Mouse (Mus musculus) CH12.LX (cell line): ENCODE measurements around the gene Fam219a. TPM values are rescaled to one million over a fixed set of nuclear protein-coding genes. Genes with fewer than 3 reads are reported as not detected.

Source experiments
- DNase-seq: peaks from one replicate; pipeline ENCODE4 v3.0.0-alpha.2; 2013; ENCODE audit errors: extremely low read depth
- H3K27ac ChIP-seq: 2 replicates; pipeline ENCODE4 v1.5.1; 2012; ENCODE audit warnings: low read depth, mild to moderate bottlenecking, control low read depth, moderate library complexity; ENCODE audit not compliant: insufficient read depth
- H3K27me3 ChIP-seq: replicated peaks from 2 replicates; pipeline ENCODE3; 2012; ENCODE audit warnings: inconsistent platforms
- H3K36me3 ChIP-seq, 2 experiments: replicated peaks in 1 of 2; 2 replicates each; pipeline versions ENCODE3 to v1.6.1; 2012; ENCODE audit warnings: inconsistent platforms in 1 of 2, low read length in 1 of 2, mild to moderate bottlenecking in 1 of 2, mixed read lengths in 1 of 2, moderate library complexity in 1 of 2; ENCODE audit not compliant: control insufficient read depth in 1 of 2, insufficient read depth in 1 of 2
- H3K4me1 ChIP-seq, 2 experiments: 2 replicates each; pipeline ENCODE4 v1.6.1; 2012; ENCODE audit warnings: inconsistent platforms in 1 of 2, moderate library complexity in 1 of 2; ENCODE audit not compliant: insufficient read depth in 2 of 2, control insufficient read depth in 1 of 2
- H3K4me2 ChIP-seq: 2 replicates; pipeline ENCODE4 v1.6.1; 2012; ENCODE audit warnings: low read depth, mild to moderate bottlenecking, control low read depth; ENCODE audit not compliant: poor library complexity, insufficient read depth, severe bottlenecking
- H3K4me3 ChIP-seq, 3 experiments: fragments of 150-350 bp in 1 of 3; sonication (generic) in 1 of 3; replicated peaks in 1 of 3; 2 replicates each; pipeline versions ENCODE3 to v1.5.1; 2011 to 2012; ENCODE audit warnings: low read depth in 2 of 3, low read length in 2 of 3, mild to moderate bottlenecking in 2 of 3, moderate library complexity in 2 of 3, control low read depth in 1 of 3, improper control_type of control experiment in 1 of 3, inconsistent platforms in 1 of 3, mixed read lengths in 1 of 3; ENCODE audit not compliant: poor library complexity in 1 of 3
- H3K79me2 ChIP-seq: replicated peaks from 2 replicates; pipeline ENCODE4 v1.6.1; 2012; ENCODE audit warnings: mild to moderate bottlenecking, moderate library complexity; ENCODE audit not compliant: control insufficient read depth, poor library complexity, insufficient read depth, severe bottlenecking; ENCODE audit errors: extremely low read depth
- H3K9ac ChIP-seq: 2 replicates; pipeline ENCODE4 v1.6.1; 2012; ENCODE audit warnings: low read depth, mild to moderate bottlenecking, control low read depth, moderate library complexity; ENCODE audit not compliant: insufficient read depth
- H3K9me3 ChIP-seq: replicated peaks from 2 replicates; pipeline ENCODE3; 2012; ENCODE audit warnings: low read length, inconsistent platforms, mixed read lengths
- CTCF ChIP-seq, 2 experiments: IDR thresholded peaks in 1 of 2; conservative IDR thresholded peaks in 1 of 2; 2 replicates each; pipeline ENCODE4 v1.5.1; 2011 to 2012; ENCODE audit warnings: low read depth in 2 of 2, low read length in 2 of 2, improper control_type of control experiment in 1 of 2, inconsistent platforms in 1 of 2, mild to moderate bottlenecking in 1 of 2, moderate library complexity in 1 of 2
- JUND ChIP-seq: conservative IDR thresholded peaks from 2 replicates; pipeline ENCODE4 v1.6.1; 2011; ENCODE audit warnings: low read depth, low read length, improper control_type of control experiment
- MAZ ChIP-seq: IDR thresholded peaks from 2 replicates; pipeline ENCODE4 v1.6.1; 2012; ENCODE audit warnings: low read depth, mild to moderate bottlenecking, inconsistent platforms, low read length, improper control_type of control experiment, moderate library complexity
- MXI1 ChIP-seq: IDR thresholded peaks from 2 replicates; pipeline ENCODE4 v1.6.1; 2011; ENCODE audit warnings: mild to moderate bottlenecking, low read depth, low read length, improper control_type of control experiment
- MYC ChIP-seq: IDR thresholded peaks from 2 replicates; pipeline ENCODE4 v1.6.1; 2011; ENCODE audit warnings: low read depth, mild to moderate bottlenecking, improper control_type of control experiment, low read length
- NRF1 ChIP-seq: IDR thresholded peaks from 2 replicates; pipeline ENCODE4 v1.6.1; 2014; ENCODE audit warnings: low read depth, mild to moderate bottlenecking, inconsistent platforms, low read length, improper control_type of control experiment, moderate library complexity
- SMC3 ChIP-seq: IDR thresholded peaks from 2 replicates; pipeline ENCODE4 v1.6.1; 2011; ENCODE audit warnings: low read depth, low read length, improper control_type of control experiment
- UBTF ChIP-seq: IDR thresholded peaks from 2 replicates; pipeline ENCODE4 v1.6.1; 2012; ENCODE audit warnings: low read depth, mild to moderate bottlenecking, inconsistent platforms, low read length, improper control_type of control experiment, moderate library complexity
- USF2 ChIP-seq: conservative IDR thresholded peaks from 2 replicates; pipeline ENCODE4 v1.6.1; 2011; ENCODE audit warnings: low read depth, low read length, improper control_type of control experiment
- ZMIZ1 ChIP-seq: IDR thresholded peaks from 2 replicates; pipeline ENCODE4 v1.6.1; 2012; ENCODE audit warnings: low read depth, mild to moderate bottlenecking, inconsistent platforms, low read length, improper control_type of control experiment
- ZNF384 ChIP-seq: IDR thresholded peaks from 2 replicates; pipeline ENCODE4 v1.6.1; 2012; ENCODE audit warnings: low read depth, low read length, improper control_type of control experiment, inconsistent platforms
- dilution Hi-C: fragments of 300-500 bp; cut with MboI; formaldehyde crosslinking; loops from 2 replicates; pipeline ENCODE4 v1.14.3; 2020; ENCODE audit warnings: low sequenced_read_pairs; ENCODE audit not compliant: extremely low pct_unique_long_range_greater_than_20kb, extremely low pct_ligation_motif_present
- in situ Hi-C: fragments of 300-500 bp; cut with MboI; formaldehyde crosslinking; loops from 3 replicates; pipeline ENCODE4 v1.14.3; 2019; ENCODE audit warnings: low sequenced_read_pairs, low pct_ligation_motif_present, low pct_unique_long_range_greater_than_20kb, mixed read lengths
- polyA plus RNA-seq: library from polyadenylated mRNA; unstranded; fragments of >175 nt; gene quantifications from 2 replicates; pipeline ENCODE4 v1.2.1, GENCODE M21; 2012; ENCODE audit warnings: low read depth; ENCODE audit not compliant: insufficient read length
- total RNA-seq, 2 experiments: library from RNA; depleted of rRNA; stranded (reverse); fragments of 300-350 nt in 1 of 2; fragments of >200 nt in 1 of 2; gene quantifications; 2 replicates each; pipeline ENCODE4 v1.2.3; 2012 to 2014

Fam219a gene
- total and polyA plus RNA-seq, 3 experiments: 0.20 to 1.5 (median 1.2) TPM

DNA sequence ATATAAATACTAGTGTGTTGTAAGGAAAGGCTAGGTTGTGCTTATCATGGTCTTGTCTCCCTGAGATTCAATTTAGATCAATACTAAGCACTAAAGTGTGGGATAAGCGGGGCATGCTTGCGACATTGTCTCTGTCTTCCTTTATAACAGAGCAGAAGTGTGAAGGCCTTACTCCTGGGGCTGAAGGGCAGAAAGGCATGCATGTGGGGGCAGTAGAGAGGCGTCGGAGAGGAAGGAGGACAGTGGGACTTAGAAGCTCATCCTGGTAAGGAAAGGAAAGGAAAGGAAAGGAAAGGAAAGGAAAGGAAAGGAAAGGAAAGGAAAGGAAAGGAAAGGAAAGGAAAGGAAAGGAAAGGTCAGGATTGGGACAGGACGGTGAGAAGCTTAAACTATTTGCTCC lies 2.2 kb upstream of the Fam219a start:
- no peaks in the 10 kb centered on the region for H3K36me3 ChIP-seq
- in situ Hi-C loops (no loop called here), dilution Hi-C loops (no loop called here)

GRCm38 (mm10) chr4:41568682-41569410 lies 492 bp downstream of the Fam219a start:
- peak; percentile 84; the same call in 1 of the 2 replicates for TF ChIP-seq UBTF
- no peak for TF ChIP-seq ZNF384
- peak; percentile 17 for DNase-seq
- no peak overlapping the region for H3K27ac ChIP-seq
- peak overlapping the region; percentile 53 for H3K9ac ChIP-seq
- peaks cover 56% of the 10 kb centered on the region for H3K27me3 ChIP-seq
- in situ Hi-C loops (no loop called here), dilution Hi-C loops (no loop called here)
- peak overlapping the region; percentile 44 to 72 (median 66) for H3K4me3 ChIP-seq
- H3K4me1 ChIP-seq: peaks cover 12 to 27% of the 10 kb centered on the region in 2 experiments
- H3K9me3 ChIP-seq: no peaks in the 10 kb centered on the region
- no peaks in the 10 kb centered on the region for H3K36me3 ChIP-seq
- peak overlapping the region; percentile 54 for H3K4me2 ChIP-seq
- no peaks in the 10 kb centered on the region for H3K79me2 ChIP-seq

More for the DNA sequence above, 2.2 kb upstream of the Fam219a start:
- TF ChIP-seq CTCF (conservative IDR thresholded peaks at IDR 0.05 in 1 of 2, IDR thresholded peaks at IDR 0.05 in 1 of 2; ENCODE audit: low read depth in 2 of 2, low read length in 2 of 2) (peak in 1 of 2 experiments; percentile 55; a peak in 2 of 4 replicates), SMC3 (peak; percentile 20), USF2 (no peak), JUND (no peak)
- no peak overlapping the region for H3K9ac ChIP-seq
- H3K4me2 ChIP-seq: no peak overlapping the region
- H3K9me3 ChIP-seq: no peaks in the 10 kb centered on the region
- peaks cover 7 to 16% of the 10 kb centered on the region in 2 experiments for H3K4me1 ChIP-seq
- DNase-seq: peak; percentile 7
- H3K4me3 ChIP-seq: no peak overlapping the region
- H3K27me3 ChIP-seq: peaks cover 80% of the 10 kb centered on the region
- H3K79me2 ChIP-seq: no peaks in the 10 kb centered on the region
- no peak overlapping the region for H3K27ac ChIP-seq

DNA sequence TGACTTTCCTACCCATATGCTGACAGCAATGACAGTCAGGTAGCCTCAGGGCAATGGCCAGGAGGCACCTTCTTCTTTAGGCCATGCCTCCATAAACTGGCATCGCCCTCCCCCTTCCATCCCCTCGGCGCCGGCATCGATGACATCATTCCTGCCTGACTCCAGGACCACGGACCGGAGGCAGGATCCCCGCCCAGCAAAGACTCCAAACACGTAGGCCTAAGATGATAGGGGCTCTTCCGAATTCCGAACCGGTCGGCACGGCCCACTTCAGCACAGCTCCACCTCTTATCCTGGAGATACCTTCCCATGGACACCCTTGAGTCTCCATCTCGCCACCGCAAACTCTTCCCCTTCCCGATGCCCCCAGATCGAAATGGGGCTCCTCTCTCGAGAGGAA lies 1.1 kb downstream of the Fam219a start:
- peaks cover 50% of the 10 kb centered on the region for H3K27me3 ChIP-seq
- TF ChIP-seq ZMIZ1 (no peak), NRF1 (no peak), MAZ (no peak), MYC (no peak), MXI1 (no peak)
- in situ Hi-C loops: no loop called here
- H3K79me2 ChIP-seq: no peaks in the 10 kb centered on the region
- no peaks in the 10 kb centered on the region for H3K9me3 ChIP-seq
- H3K27ac ChIP-seq: no peak overlapping the region
- no peak for DNase-seq
- peak overlapping the region; percentile 54; the same call in 1 of the 2 replicates for H3K4me2 ChIP-seq
- dilution Hi-C loops: no loop called here
- H3K4me1 ChIP-seq: peaks cover 17 to 34% of the 10 kb centered on the region in 2 experiments
- H3K4me3 ChIP-seq: peak overlapping the region in 1 of 3 experiments; percentile 66
- H3K36me3 ChIP-seq: no peaks in the 10 kb centered on the region
- no peak overlapping the region for H3K9ac ChIP-seq
